Mouse (Mus musculus) subcutaneous adipose tissue, adult 2 months (tissue): Measurements from ENCODE around the gene Slc2a4. TPM values are rescaled to one million over a fixed set of nuclear protein-coding genes. Genes with fewer than 3 reads are reported as not detected.

Source experiments
- polyA plus RNA-seq: library from polyadenylated mRNA; depleted of rRNA; stranded (reverse); fragments of >200 nt; gene quantifications from 2 replicates; pipeline ENCODE4 v1.2.3, GENCODE M21; 2012; ENCODE audit warnings: low replicate concordance; rRNA removed

The Slc2a4 gene
- 205 and 344 TPM in 2 replicates for polyA plus RNA-seq

GRCm38 (mm10) chr11:69948066-69948762 lies at the start of gene Slc2a4:
TSS of gene Slc2a4 (minus strand) at chr11:69948188.

GRCm38 (mm10) chr11:69995391-69995960 lies 47.5 kb upstream of the Slc2a4 start, which contains the start of gene Phf23:
TSS of gene Phf23 (plus strand) at chr11:69995777.

GRCm38 (mm10) chr11:69990850-69991691 lies 43.1 kb upstream of the Slc2a4 start, which contains the start of gene Gabarap:
TSS of gene Gabarap (plus strand) at chr11:69991143.

GRCm38 (mm10) chr11:69982225-69982624 lies 34.2 kb upstream of the Slc2a4 start, which contains the start of gene Elp5:
TSS of gene Elp5 (minus strand) at chr11:69982517.

GRCm38 (mm10) chr11:69981141-69981762 lies 33.3 kb upstream of the Slc2a4 start, which contains the start of gene Ctdnep1:
TSS of gene Ctdnep1 (plus strand) at chr11:69981156.

GRCm38 (mm10) chr11:69964650-69965270 lies 16.8 kb upstream of the Slc2a4 start, which contains the start of gene Cldn7:
TSS of gene Cldn7 (plus strand) at chr11:69964779.

GRCm38 (mm10) chr11:69935137-69935879 lies 12.7 kb downstream of the Slc2a4 start, which contains the start of gene Ybx2:
TSS of gene Ybx2 (plus strand) at chr11:69935796.

GRCm38 (mm10) chr11:69921114-69922011 lies 26.6 kb downstream of the Slc2a4 start, which contains the start of gene Eif5a:
TSS of gene Eif5a (minus strand) at chr11:69921958.

GRCm38 (mm10) chr11:69913554-69914371 lies 34.2 kb downstream of the Slc2a4 start, which contains the start of gene Gps2:
TSS of gene Gps2 (plus strand) at chr11:69913888.

GRCm38 (mm10) chr11:69900471-69901405 lies 47.2 kb downstream of the Slc2a4 start, which contains the start of the genes 2810408A11Rik and Neurl4:
TSS of gene 2810408A11Rik (minus strand) at chr11:69900987.
TSS of gene Neurl4 (plus strand) at chr11:69901072.

GRCm38 (mm10) chr11:69895291-69895690 lies 52.7 kb downstream of the Slc2a4 start, which contains the start of gene Acap1:
TSS of gene Acap1 (minus strand) at chr11:69895539.

Other genes starting within 250 kb of the Slc2a4 start
- gene Polr2a, start 189.6 kb downstream of the Slc2a4 start, polyA plus RNA-seq = 15.1 and 47.7 TPM in 2 replicates
- 0.10 and 0.21 TPM in 2 replicates for gene Slc35g3, start 186.2 kb downstream of the Slc2a4 start, polyA plus RNA-seq
- gene Zbtb4, start 182.3 kb downstream of the Slc2a4 start, polyA plus RNA-seq = 44.2 and 58.0 TPM in 2 replicates
- gene Chrnb1, start 152.2 kb downstream of the Slc2a4 start, polyA plus RNA-seq = 15.3 and 30.1 TPM in 2 replicates
- gene Fgf11, start 146.3 kb downstream of the Slc2a4 start, polyA plus RNA-seq = 9.8 and 16.7 TPM in 2 replicates
- gene Tmem102, start 142.6 kb downstream of the Slc2a4 start, polyA plus RNA-seq = 0.16 and 7.0 TPM in 2 replicates
- not detected in 2 replicates for gene Gm39566, start 132.9 kb downstream of the Slc2a4 start, polyA plus RNA-seq
- gene Spem2, start 129.7 kb downstream of the Slc2a4 start, polyA plus RNA-seq = not detected in 2 replicates
- 0.31 TPM in 1 of 2 replicates, not detected in the other for gene Spem1, start 126.0 kb downstream of the Slc2a4 start, polyA plus RNA-seq
- gene Nlgn2, start 110.4 kb downstream of the Slc2a4 start, polyA plus RNA-seq = 21.2 and 76.1 TPM in 2 replicates
- 256 and 336 TPM in 2 replicates for gene Tmem256, start 109.7 kb downstream of the Slc2a4 start, polyA plus RNA-seq
- 134 and 164 TPM in 2 replicates for gene Plscr3, start 101.8 kb downstream of the Slc2a4 start, polyA plus RNA-seq
- gene Tnk1, start 89.5 kb downstream of the Slc2a4 start, polyA plus RNA-seq = 5.0 and 6.3 TPM in 2 replicates
- gene Tmem95, start 70.2 kb downstream of the Slc2a4 start, polyA plus RNA-seq = not detected in 2 replicates
- 9.5 and 11.7 TPM in 2 replicates for gene Kctd11, start 66.8 kb downstream of the Slc2a4 start, polyA plus RNA-seq
- 3.5 and 5.1 TPM in 2 replicates for gene Acap1, start 52.6 kb downstream of the Slc2a4 start, polyA plus RNA-seq
- gene 2810408A11Rik, start 47.2 kb downstream of the Slc2a4 start, polyA plus RNA-seq = 0.82 and 2.1 TPM in 2 replicates
- gene Neurl4, start 47.1 kb downstream of the Slc2a4 start, polyA plus RNA-seq = 40.1 and 69.0 TPM in 2 replicates
- gene Gps2, start 34.3 kb downstream of the Slc2a4 start, polyA plus RNA-seq = 74.4 and 90.7 TPM in 2 replicates
- gene Eif5a, start 26.2 kb downstream of the Slc2a4 start, polyA plus RNA-seq = 533 and 726 TPM in 2 replicates
- gene Ybx2, start 12.4 kb downstream of the Slc2a4 start, polyA plus RNA-seq = 8.7 and 20.8 TPM in 2 replicates
- gene Cldn7, start 16.6 kb upstream of the Slc2a4 start, polyA plus RNA-seq = 0.49 and 65.8 TPM in 2 replicates
- gene Ctdnep1, start 33.0 kb upstream of the Slc2a4 start, polyA plus RNA-seq = 106 and 148 TPM in 2 replicates
- gene Elp5, start 34.3 kb upstream of the Slc2a4 start, polyA plus RNA-seq = 95.6 and 101 TPM in 2 replicates
- gene Gabarap, start 43.0 kb upstream of the Slc2a4 start, polyA plus RNA-seq = 566 and 640 TPM in 2 replicates
- 17.1 and 38.9 TPM in 2 replicates for gene Phf23, start 47.6 kb upstream of the Slc2a4 start, polyA plus RNA-seq
- 9.4 and 27.1 TPM in 2 replicates for gene Dvl2, start 52.4 kb upstream of the Slc2a4 start, polyA plus RNA-seq
- gene Acadvl, start 67.2 kb upstream of the Slc2a4 start, polyA plus RNA-seq = 153 and 251 TPM in 2 replicates
- 16.9 and 56.2 TPM in 2 replicates for gene Dlg4, start 68.8 kb upstream of the Slc2a4 start, polyA plus RNA-seq
- gene Asgr1, start 105.9 kb upstream of the Slc2a4 start, polyA plus RNA-seq = 0.13 and 0.24 TPM in 2 replicates
- 1.3 and 5.5 TPM in 2 replicates for gene Asgr2, start 144.5 kb upstream of the Slc2a4 start, polyA plus RNA-seq
- gene Mgl2, start 182.1 kb upstream of the Slc2a4 start, polyA plus RNA-seq = 25.4 and 35.8 TPM in 2 replicates
- gene Clec10a, start 208.0 kb upstream of the Slc2a4 start, polyA plus RNA-seq = 32.3 and 46.6 TPM in 2 replicates